Mouse (Mus musculus) ES-Bruce4 (cell line): Measurements from ENCODE around the gene Sf3b5.

ENCODE experiments used
- CTCF ChIP-seq: IDR thresholded peaks from one replicate; pipeline ENCODE4 v1.8.1; 2011; ENCODE audit warnings: low read depth, low read length
- EP300 ChIP-seq: IDR thresholded peaks from 2 replicates; pipeline ENCODE4 v1.6.1; 2011; ENCODE audit warnings: low read depth, low read length; ENCODE audit not compliant: insufficient read depth
- POLR2A ChIP-seq: IDR thresholded peaks from one replicate; pipeline ENCODE4 v1.8.1; 2011; ENCODE audit warnings: low read length; ENCODE audit not compliant: insufficient read depth

DNA sequence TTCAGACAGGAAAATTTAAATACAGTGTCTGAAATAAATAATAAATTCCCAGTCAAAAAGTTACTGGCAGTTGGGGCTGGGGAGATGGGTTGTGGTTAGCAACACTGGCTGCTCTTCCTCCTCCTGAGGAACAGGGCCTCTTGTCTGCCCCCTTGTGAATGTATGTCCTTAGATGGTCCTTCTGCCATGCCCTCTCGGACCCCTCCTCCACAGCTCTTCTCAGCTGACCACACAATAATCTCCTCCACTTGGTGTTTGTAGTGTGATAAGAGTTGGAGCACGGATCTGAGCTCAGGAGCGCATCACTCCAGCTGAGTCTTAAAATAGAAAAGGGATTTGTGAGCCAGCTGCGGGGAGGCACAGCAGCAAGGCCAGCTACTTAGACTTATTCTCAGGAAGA lies 18.2 kb upstream of the Sf3b5 start:
- TF ChIP-seq CTCF (no peak), POLR2A (no peak), EP300 (no peak)
